Mouse (Mus musculus) activated CD4-positive, CD25-positive, alpha-beta regulatory T cell (primary cell): ENCODE measurements around the gene Wfdc17. TPM values are rescaled to one million over a fixed set of nuclear protein-coding genes. Genes with fewer than 3 reads are reported as not detected.

Experiments used
- polyA plus RNA-seq, 2 experiments: library from polyadenylated mRNA; unstranded; fragments of 100-300 nt; shearing (Covaris generic); gene quantifications; one replicate each; pipeline ENCODE4 v1.2.1; 2017

Gene Wfdc17
- 10 to 100 TPM in 1 of 2 experiments, under 1 TPM in 1; 0.85 to 24.9 TPM for polyA plus RNA-seq

DNA sequence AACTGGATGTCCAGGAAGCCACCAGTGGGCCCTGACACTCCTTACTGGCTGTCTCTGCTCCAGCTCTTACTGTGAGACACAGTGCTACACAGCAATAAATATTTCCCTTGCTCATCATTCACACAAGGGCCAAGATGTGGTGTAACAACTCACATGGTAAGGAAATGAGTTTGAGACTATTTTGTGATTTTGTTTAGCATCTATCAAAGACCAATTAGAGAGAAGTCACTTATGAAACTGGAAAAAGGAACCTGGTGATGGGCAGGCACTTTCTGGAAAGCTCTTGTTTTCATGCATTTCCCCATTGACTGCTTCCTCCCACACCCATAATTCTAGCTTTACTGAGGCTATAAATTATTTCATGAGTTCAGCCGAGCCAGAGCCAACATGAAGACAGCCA, at the start of gene Wfdc17:
Wfdc17 (plus strand) TSS at position 287 of the 400 bp plus-strand sequence.

DNA sequence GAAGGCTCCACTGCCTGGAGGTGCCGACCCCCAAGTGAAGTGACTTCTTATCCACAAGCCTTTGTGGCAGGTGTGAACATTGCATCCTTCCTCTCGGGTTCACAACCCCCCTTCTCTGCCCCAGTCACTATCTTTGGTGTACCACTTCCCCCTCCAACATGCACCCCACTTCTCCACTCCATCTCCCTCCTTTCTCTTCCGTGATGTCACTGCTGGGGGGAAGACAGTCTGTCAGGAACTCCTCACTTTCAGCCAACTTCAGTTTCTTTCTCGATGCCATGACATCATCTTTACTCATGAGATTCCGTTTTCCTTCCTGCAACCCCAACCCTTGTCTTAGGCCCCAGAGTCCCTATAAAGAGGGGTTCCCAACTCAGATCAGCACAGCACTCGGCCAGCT, 41.6 kb upstream of the Wfdc17 start, which contains the start of gene Ccl4:
Ccl4 (plus strand) TSS at position 381 of the 400 bp plus-strand sequence.

GRCm38 (mm10) chr11:83708715-83709114, 4.9 kb downstream of the Wfdc17 start, which contains the start of gene Wfdc18:
TSS of gene Wfdc18 (plus strand) at chr11:83709015.

DNA sequence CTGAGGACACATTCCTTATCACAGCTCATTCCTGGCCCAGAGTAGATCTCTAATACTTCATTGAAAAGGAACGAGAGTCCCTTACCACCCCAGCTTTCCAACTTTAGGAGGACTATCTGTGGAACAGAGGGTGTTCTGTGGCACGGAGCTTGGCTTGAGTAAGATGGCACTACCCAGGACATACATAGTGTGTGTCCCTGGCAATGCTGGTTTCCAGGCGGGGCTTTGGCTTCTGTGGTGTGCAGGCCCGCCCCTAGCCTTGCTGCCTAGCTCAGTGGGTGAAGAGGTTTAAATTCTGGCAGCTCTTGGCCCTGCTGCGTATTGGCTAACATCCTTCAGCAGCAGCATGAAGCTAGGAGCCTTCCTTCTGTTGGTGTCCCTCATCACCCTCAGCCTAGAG, 42.9 kb downstream of the Wfdc17 start, which contains the start of gene Wfdc21:
Wfdc21 (plus strand) TSS at position 260 of the 400 bp plus-strand sequence.

GRCm38 (mm10) chr11:83753581-83754181, 49.9 kb downstream of the Wfdc17 start, which contains the start of gene Heatr6:
TSS of gene Heatr6 (plus strand) at chr11:83753696.

Other genes starting within 250 kb of the Wfdc17 start
- under 1 TPM in 1 of 2 experiments, not detected in 1; 0.25 TPM for gene Mmp28, start 240.9 kb upstream of the Wfdc17 start, polyA plus RNA-seq
- 10 to 100 TPM; 13.2 to 14.7 TPM for gene Taf15, start 230.9 kb upstream of the Wfdc17 start, polyA plus RNA-seq
- under 1 TPM in 1 of 2 experiments, not detected in 1; 0.19 TPM for gene Heatr9, start 181.8 kb upstream of the Wfdc17 start, polyA plus RNA-seq
- 100 to 1,000 TPM; 223 to 434 TPM for gene Ccl5, start 173.5 kb upstream of the Wfdc17 start, polyA plus RNA-seq
- gene Ccl9, start 125.4 kb upstream of the Wfdc17 start, polyA plus RNA-seq: 1 to 10 TPM in 1 of 2 experiments, not detected in 1; 7.7 TPM
- gene Ccl6, start 110.9 kb upstream of the Wfdc17 start, polyA plus RNA-seq: 10 to 100 TPM in 1 of 2 experiments, 1 to 10 TPM in 1; 1.0 to 82.4 TPM
- gene Rpl9-ps1, start 58.4 kb upstream of the Wfdc17 start, polyA plus RNA-seq: under 1 TPM in 1 of 2 experiments, not detected in 1; 0.42 TPM
- 1 to 10 TPM; 3.3 to 8.3 TPM for gene Ccl3, start 54.6 kb upstream of the Wfdc17 start, polyA plus RNA-seq
- gene Ccl4, start 41.4 kb upstream of the Wfdc17 start, polyA plus RNA-seq: 10 to 100 TPM; 17.3 to 24.7 TPM
- under 1 TPM in 1 of 2 experiments, not detected in 1; 0.32 TPM for gene Wfdc18, start 5.0 kb downstream of the Wfdc17 start, polyA plus RNA-seq
- not detected for gene Wfdc21, start 42.9 kb downstream of the Wfdc17 start, polyA plus RNA-seq
- gene Heatr6, start 49.7 kb downstream of the Wfdc17 start, polyA plus RNA-seq: 10 to 100 TPM; 24.3 to 26.1 TPM
- not detected for gene Hnf1b, start 146.1 kb downstream of the Wfdc17 start, polyA plus RNA-seq
- gene Ddx52, start 238.1 kb downstream of the Wfdc17 start, polyA plus RNA-seq: 10 to 100 TPM; 59.8 to 63.5 TPM